Mouse (Mus musculus) retina, embryonic 14.5 days (tissue): ENCODE results near the gene Catsperz.
A peak's percentile ranks its signal among the peaks of the same experiment; 100 is the strongest.

Experiments used
- DNase-seq: peaks from one replicate; pipeline ENCODE4 v3.0.0-alpha.2; 2015; ENCODE audit warnings: low spot score

The Catsperz gene

DNA sequence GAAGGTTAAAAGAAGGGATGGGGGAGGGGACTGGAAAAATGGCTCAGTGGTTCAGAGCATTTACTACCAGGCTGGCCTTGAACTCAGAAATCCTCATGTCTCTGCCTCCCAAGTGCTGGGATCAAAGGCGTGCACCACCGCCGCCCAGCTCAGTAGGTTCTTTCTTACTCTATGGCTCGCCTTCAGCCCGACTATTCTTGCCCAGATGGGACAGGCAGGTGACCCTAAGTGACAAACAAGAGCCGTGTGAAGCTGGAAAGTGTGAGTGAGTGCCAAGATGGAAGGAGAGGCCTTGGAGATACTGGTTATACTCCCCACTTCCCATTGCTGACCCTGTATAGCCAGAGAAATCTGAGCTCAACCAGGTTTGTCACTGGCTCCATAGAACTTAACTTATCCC lies 18.5 kb upstream of the Catsperz start:
- DNase-seq, result no peak

DNA sequence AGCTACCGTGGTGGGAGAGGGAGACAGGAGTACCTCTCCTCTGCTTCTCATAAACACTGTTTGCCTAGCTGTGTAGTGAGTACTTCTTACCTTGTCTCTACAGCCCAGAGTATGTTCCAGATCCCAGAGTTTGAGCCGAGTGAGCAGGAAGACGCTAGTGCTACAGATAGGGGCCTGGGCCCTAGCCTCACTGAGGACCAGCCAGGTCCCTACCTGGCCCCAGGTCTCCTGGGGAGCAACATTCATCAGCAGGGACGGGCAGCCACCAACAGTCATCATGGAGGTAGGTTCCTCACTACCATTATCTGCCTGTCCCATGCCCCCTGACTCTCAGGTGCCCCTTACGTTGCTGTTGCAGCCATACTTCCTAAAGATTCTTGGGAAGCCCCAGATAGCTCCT lies 17.6 kb upstream of the Catsperz start:
- no peak for DNase-seq

DNA sequence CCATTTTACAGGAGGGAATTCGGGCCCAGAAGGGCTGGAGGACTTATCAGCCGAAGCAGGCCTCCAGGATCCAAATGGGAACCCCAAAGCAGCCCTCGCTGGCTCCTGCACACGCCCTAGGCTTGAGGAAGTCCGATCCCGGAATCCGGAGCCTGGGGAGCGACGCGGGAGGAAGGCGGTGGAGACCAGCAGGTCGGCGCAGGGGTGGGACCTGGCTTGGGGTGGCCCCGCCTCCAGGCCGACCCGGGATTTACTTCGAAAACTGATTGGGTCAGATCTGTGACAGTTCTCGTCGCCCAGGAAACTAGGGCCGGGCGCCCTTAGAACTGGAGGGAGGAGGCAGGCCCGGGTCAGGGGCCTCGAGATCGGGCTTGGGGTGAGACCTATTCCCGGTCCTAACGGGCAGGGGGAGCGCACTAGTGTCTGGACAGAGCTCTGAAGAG lies 17.1 kb upstream of the Catsperz start, which contains the start of gene Gpr137:
Gene Gpr137, minus strand, starts transcription at position 232 of the 443 bp plus-strand sequence.
- peak; percentile 93 for DNase-seq

DNA sequence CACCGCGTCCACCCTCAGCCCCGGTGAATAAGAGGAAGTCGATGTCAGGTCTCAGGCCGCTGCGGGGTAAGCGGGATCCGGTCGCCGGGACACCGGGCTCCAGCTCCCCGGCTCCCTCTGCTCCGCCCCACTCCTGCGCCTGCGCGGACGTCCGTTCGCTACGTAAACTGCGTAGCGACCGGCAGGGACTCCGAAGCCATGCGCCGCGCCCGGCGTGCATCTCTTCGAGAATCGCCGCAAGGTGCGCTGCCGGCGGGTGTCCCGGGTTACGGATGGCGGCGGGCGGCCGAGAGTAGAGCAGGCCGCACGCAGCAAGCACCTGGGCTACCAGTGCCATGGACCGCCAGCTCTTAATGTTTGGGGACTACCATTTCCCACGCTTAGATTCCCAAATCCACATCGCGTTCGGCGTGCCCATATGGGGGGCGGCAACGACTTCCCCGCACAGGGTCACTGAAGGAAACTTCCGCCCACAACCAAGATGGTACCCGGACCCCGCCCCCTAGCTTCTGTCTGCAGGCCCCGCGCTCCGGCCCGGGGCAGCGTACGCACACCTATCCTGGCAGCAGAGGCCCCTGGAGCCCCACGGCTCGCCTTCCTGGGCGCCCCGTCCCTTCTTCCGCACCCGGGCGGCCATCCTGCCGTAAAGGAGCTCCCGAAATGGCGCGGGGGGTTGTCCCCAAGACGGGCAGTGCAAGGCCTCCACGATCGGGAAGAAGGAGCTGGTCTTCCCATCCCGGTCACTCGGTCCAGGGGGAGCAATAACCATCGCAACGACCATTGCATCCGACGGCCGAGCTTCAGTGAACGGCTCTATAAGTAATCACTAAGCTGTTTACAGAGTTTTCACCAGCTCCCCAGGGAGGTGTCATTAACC lies 16.4 kb upstream of the Catsperz start, which contains the start of gene Bad:
Gene Bad, plus strand, starts transcription at position 490 of the 877 bp plus-strand sequence.
- peak; percentile 96 for DNase-seq

DNA sequence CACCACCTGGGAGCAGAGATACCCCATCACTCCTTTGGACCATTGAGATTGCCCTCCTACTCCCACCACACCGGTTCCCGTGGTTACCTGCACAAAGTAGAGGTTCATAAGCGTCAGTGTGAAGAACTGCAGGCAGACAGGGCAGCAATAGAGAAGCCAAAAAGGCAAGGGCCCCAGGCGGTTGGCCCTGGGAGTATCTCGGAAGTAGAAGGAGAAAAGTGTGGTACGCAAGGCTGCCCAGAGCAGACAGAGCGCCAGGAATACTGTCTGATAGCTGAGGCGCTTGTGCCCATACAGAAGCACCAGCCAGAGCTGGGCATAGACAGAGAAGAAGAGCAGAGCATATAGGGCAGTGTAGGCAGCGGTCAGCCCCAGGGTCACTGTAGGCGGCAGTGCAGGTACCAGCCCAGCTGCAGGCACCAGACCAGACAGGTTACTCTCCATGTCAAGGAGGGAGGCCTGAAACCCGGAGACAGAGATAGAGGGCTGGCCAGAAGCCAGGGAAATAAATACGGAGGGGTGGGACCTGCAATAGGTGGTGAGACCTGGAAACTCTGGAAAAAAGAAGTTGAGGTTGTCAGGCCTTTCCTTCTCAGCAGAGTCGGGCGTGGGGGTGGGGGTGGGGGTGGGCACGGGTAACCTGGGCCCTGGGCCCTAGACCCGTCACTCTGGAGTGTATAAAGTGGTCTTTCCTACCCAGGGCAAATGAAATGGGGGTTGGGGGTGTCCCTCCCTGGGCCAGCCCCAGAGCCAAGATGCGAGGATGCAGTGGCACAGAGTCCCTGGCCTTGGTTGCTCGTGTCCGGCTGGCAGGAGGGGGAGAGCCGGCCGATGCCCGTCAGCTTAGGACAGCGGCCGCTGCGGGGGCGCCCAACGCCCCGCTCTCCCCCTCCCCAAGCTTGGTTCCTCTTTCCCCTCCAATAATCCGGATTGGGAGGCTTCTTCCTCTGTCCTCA lies 15.5 kb upstream of the Catsperz start:
- no peak for DNase-seq

DNA sequence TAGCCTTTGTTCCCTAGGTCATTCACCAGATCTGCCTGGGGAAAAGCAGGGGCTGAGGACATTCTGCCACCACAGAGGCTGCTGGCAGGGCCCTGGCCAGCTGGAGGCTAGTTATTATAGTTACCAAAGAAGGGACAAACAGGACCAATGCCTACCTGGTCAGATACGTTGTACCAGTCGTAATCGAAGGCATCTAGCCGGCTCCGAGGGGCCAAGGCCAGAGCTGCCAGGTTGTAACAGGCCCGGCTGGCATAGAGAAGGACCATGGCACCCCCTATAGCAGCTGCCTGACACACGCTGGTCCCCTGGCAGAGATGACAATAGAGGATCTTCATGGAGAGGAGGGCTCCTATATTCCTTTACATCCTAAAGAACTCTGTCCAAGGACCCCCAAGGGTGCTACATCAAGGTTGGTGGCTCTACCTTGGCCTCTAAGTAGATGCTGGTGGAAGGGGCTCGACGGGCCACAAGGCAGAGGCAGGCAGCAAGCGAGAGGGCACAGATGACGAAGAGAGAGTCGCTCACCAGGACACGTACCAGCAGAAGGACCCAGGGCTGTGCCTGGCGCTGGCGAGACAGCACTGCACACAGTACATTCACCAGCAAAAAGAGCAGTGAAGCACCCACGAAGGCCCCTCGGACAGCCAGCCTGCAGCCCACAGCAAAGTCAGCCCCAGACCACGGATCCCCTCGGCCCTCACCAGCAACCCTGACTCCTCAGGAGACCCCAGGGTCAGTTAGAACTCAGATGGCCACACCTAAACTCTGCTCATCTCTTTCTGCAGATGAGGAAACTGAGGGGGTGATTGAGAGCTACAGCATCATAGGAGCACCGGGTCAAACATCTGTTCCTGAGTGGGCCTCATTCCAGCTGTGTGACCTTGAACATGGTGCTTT lies 14.2 kb upstream of the Catsperz start:
- no peak for DNase-seq

DNA sequence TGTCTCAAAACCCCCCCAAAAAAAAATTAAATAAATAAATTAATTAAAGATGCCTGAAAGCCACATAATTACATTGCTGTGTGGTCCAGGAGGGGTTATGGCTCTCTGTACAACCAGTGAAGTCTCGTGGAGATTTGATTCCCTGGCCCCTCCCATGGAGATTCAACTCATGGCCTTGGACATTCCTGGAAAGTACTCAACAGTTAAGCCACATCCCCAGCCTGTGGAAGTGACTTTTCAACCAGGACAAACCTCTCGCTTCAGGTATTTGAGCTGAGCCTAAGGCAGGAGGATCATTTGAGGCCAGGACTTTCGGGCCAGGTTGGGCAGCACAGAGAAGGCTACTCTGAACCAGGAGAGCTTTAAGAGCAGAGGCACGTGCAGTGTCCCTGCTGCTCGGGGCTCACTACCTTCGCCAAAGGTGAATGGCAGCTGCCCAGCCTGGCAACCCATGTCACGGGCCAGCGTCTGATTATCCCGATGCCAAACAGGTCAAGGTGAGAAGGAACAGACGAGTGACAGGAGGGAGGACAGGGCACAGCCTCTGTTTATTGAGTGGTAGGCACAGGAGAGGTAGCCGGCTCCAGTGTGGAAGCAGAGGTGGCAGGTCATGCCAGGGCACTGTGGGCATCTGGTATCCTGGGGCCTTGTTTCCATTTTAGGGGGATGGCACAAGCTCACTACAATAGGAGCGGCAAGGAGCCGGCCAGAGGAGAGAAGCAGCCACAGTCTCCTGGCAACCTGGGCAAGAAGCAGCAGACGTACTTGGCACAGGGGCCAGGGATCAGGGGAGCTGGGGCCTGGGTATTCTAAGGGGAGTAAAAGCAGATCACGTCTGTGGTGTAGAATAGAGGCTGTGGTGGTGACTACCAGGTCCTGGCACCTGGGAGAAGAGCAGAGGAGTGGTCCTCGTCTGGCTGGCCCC lies 12.6 kb upstream of the Catsperz start:
- no peak for DNase-seq

DNA sequence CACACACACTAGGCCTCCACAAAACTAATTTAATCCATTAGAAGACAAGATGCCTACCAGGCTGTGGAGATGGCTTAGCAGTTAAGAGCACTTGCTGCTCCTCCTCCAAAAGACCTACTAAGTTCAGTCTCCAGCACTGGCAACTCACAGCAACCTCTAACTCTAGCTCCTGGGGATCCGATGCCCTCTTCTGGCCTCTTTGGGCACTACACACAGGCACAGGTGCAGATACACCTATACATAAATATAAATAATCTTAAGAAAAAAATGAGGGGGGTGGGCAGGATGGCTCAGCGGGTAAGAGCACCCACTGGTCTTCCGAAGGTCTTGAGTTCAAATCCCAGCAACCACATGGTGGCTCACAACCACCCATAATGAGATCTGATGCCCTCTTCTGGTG lies 11.1 kb upstream of the Catsperz start:
- no peak for DNase-seq

DNA sequence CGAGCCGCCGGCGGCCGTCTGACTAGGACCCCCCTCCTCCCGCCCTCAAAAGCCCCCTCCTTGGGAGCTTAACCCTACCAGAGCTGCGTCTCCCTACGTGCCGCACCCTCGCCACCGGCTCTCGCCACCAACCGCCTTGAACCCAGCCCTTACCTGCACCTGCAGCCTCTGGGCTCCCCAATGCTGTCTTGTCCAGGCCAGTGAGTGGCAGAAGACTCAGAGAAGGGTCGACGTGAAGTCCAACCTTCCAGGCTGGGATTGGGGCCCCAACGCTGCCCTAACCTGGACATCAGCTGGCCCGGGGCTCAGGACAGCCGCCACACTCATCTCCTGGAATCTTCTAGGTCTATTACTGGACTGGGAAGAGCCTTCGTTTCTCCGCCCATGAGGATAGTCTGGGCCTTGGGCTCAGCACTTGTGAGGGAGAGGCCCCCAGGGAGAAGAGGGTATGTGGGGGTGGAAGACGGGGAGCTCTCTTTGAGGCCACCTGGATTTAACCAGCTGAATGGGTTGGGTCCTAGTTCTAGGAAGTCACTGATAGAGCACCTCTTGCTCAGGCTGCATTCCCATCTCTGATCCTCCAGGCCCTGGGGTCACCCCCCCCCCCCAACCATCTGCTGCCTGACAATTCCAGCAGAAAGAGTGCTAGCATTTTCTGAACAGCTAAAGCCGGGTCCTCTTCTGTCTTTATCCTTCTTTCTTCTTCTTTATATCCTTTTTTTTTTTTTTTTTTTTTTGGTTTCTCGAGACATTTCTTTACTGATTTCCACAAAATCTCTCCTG lies 9.2 kb upstream of the Catsperz start, which contains the start of gene Kcnk4:
Gene Kcnk4, minus strand, starts transcription at position 321 of the 783 bp plus-strand sequence.
- no peak for DNase-seq

DNA sequence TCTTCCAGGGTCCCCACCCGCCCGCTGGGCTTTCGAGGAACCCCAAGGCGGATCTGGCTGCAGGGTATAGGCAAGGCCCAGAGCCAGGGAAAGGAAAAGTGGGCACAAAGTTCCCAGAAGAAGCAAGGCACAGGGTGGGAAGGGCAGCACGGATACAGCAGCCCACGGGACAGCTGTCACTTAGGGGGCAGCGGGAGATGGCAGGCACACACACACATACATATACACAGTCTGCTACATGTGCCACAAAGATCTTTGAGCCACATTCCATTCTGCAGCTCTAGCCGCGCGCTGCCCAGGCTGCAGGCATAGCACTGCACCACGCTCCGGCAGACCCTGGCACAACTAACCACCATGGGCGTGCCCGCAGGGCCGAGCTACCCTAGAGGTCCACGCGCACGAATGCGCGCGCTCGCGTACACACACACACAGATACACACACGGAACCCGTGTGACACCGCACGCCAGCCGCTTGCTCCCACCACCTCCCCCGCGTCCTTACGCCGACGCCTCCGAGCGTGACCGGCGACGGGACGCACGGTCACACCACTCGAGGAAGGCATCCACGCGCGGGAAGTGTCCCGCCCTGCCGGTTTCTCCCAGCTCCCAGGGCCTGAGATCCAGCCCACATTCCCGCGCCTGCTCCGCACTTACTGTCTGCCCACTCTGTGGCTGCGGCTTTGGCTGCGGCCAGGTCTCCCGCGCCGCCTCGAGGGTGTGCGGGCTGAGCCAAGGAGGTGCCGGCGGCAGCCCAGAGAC lies 8.4 kb upstream of the Catsperz start:
- DNase-seq, result peak; percentile 52

DNA sequence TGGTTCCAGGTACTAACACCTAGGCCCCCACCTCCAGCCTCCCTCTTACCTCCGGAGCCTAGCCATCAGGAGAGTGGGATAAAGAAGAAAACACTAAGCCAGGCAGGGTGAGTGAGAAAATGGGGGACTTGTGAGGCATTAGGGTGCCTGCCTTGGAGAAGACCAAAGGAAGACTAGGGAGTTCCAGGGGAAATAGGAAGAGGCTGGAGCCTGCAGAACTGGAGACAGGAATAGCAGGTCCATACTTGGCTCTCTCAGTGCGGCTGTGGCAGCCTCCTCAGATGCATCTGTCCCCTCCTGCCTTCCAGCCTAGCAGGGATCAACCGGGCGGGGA lies 7.9 kb upstream of the Catsperz start:
- no peak for DNase-seq

DNA sequence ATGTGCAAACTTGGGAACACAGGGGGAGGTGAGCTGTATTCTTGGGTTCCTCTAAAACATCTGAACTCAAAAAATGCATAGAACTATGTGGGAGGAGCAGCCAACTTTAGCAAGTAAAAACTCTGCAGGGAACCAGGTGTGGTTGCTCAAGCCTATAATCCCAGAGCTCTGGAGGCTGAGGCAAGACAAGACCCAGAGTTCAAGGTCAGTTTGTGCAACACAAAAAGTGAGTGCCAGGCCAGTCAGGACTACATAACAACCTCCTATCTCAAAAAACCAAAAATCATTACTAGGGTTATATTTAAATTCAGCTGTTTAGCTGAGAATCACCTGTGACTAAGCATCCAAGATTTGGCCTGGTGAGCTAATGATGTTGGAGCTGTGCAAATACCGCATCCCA lies 6.8 kb upstream of the Catsperz start:
- DNase-seq, result no peak

DNA sequence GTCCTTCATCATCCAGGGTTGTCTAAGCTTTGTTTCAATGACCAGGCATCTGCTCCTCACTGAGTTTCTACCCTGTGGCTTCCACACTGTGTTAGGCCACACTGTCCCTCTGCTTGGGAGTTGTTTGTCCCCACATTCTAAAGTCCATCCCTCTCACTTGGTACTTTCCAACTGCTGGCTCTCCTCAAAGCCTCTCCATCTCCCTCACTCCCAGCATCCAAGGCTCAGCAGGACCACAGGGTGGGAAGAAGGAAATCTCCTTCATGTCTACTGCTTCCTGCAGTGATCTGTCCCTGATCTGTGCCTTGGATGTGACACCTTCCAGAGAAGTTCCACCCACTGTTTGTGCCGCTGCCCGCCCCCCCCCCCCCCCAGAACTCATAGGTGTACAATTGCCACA lies 5.8 kb upstream of the Catsperz start:
- DNase-seq, result no peak

DNA sequence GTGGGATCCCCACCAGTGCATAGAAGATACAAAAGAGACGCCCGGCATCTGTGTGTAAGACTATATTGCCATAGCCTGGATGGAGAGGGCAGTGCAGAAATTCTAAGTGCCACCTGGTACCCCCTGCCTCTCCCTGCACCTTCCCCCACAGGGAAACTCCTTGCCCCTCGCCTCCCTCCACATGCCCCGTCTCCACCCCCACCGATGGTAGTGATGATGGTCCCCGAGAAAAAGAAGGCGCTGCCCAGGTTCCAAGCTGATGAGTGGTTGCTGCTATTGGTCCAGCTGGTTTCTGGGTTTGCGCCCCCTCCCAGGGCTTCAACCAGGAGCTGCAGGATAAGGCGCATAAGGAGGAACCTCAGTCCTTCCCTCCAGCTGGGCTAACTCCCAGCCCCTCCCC lies 2.9 kb upstream of the Catsperz start:
- DNase-seq, result no peak

DNA sequence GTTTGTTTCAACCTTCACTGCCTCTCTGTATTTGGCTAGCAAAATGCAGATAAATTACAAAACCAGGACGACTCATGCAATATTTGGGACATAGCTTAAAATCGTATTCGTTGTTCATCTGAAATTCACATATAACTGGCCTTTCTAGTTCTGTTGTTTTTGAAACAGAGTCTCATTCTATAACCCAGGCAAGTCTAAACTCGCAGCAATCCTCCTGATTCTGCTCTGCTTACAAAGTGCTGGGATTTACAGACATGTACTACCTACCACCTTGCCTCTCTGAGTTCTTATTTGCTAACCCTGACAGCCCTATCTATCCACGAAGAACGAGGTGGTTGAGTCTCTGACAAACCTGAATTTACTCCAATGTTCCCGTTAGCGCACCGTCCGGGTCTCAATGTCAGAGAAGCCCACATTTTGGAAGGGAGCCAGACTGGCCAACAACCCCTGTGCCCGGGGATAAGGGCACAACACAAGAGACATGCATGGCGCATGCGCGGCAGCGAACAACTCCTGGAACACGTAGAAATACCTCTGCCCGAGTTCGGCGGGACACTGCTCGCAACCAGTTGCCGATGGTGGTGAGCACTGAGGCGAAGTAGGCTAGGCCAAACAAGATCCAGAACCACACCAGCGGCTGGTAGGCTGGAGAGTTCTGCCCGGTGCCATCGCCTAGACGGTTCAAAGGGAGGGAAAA lies 1.5 kb upstream of the Catsperz start:
- DNase-seq, result peak; percentile 37

DNA sequence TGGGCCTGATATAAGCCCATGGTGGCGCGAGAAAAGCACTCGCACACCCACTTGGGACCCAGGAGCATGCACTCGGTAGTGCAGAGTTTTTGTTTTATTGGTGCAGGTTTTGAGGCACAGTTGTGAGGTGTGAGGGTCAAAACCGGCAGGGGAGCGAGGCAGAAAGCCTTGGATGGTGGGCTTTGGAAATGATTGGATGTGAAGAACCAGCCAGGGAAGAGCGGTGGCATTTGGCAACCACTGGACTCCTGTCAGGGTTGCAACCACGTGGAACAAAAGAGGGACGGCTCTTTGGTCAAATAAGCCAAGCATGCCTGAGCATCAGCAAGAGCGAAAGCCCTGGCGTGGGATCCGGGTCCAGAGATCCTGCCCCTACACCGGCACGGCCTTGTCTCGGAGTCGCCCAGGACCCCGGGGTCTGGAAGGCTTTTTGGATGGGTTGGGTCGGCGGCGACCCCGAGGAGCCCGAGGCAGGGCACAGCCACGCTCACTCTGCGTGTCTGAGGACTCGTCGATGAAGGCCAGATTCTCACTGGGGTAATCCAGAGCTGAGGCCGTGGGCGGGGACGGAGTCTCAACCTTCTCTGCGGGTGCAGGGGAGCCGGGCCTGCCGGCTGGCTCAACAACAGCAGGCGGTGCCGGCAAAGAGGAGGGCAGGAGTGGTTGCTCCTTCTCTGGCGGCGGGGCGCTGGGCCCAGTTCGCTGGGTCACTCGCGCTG lies 590 bp upstream of the Catsperz start:
- DNase-seq, result no peak

DNA sequence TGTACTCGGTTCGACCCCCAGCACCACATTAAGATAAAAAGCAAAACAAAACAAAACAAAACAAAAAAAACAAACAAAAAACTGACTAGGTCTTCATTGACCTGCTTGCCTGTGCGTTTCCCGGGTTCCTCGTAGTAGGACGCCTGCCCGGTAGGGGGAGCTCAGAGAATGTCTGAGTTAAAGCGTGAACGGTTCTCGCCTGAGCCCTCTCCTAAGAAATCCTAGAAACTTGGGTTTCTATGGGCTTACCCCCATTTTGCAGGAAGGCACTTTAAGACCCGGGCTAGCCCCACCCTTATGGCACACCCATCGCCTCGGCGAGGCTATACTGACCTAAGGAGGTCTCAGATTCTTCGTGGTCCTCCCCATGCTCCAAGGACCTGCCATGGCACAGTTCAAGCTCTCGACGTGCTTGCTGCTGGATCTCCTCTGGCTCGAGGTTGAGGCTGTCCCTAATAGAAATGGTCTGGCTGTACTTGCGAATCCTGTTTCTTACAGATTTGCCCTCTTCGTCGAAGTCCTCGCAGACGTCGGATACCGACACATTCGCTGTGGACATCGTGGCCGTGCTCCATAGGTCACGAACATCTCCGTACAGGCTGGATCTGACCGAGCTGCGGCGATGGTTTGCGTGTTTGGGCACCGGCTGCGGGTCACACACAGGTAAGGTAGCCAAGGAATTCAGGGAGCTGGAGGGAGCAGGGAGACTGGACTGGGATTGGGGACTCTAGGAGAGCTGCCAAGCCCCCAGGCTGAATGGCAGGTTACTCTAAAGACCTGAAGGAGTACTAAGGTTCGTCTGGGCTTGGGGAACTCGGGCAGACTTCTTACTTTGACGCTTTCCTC lies 496 bp downstream of the Catsperz start:
- peak; percentile 83 for DNase-seq
